Mouse (Mus musculus): ENCODE measurements around the gene Samd15.
"Not testable (repeated sequence)": the region's sequence is repeated elsewhere in the genome, so short reads cannot be mapped to it uniquely, and the experiment has no call there.

Gene Samd15

DNA sequence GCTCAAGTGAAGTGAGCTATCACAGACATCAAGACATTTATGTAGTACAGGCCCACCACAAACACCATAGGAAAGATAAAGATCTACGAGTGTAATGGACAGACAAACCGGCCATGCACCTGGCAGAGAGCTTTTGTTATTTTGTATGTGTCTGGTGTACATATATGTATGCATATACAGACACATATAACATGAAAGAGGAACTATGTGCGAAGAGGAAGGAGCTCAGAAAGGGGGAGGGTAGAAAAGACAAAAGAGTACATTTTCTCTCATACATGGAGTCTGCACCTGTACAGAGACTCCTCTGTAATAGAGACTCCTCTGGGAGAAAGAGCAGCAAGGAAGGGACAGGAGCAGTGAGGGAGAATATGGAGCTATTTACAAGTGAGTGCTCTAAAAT is 6.5 kb upstream of the Samd15 start:
- Histone ChIP-seq H3K36me3 (ENCODE audit: insufficient read depth, low read length) (no peaks in the 10 kb centered on the region), H3K4me3 (replicated peaks; ENCODE audit: low read length) (no peak overlapping the region), H3K27me3 (ENCODE audit: insufficient read depth, low read length) (0 out of 2 replicates have a peak, but pooled peaks cover 1% of the 10 kb centered on the region), H3K9me3 (ENCODE audit: low read length) (no peaks in the 10 kb centered on the region), H3K4me1 (replicated peaks; ENCODE audit: low read depth, low read length) (peaks cover 31% of the 10 kb centered on the region)
- TF ChIP-seq CTCF (conservative IDR thresholded peaks at IDR 0.05; ENCODE audit: low read length): no peak
- no peak for TF ChIP-seq POU5F1 (IDR thresholded peaks at IDR 0.05; ENCODE audit: borderline replicate concordance, low read length)
- TF ChIP-seq NANOG (IDR thresholded peaks at IDR 0.05; ENCODE audit: borderline replicate concordance, low read length): no peak

DNA sequence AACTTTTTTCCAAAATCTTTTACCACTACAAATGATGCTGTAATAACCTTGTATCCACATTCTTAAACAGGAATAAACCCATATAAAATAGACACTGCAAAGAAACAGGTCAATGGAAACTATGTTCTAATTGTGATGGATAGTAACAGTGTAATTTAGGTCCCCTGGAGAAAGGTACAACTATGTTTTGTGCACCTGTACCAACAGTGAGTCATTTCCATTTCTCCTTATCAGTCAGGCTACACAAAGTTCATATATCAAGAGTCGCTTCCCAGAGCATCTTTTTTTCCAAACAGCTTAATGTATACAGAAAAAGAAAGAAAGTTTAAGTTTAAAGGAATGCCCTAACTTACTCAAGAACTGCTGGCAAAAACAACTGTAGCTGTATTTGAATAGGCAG is 4.5 kb upstream of the Samd15 start:
- Histone ChIP-seq H3K9me3 (ENCODE audit: low read length) (no peaks in the 10 kb centered on the region), H3K27me3 (ENCODE audit: insufficient read depth, low read length) (peaks cover 4% of the 10 kb centered on the region; the same call in 1 of the 2 replicates), H3K4me1 (replicated peaks; ENCODE audit: low read depth, low read length) (peaks cover 34% of the 10 kb centered on the region), H3K4me3 (replicated peaks; ENCODE audit: low read length) (no peak overlapping the region), H3K36me3 (ENCODE audit: insufficient read depth, low read length) (no peaks in the 10 kb centered on the region)
- TF ChIP-seq POU5F1 (IDR thresholded peaks at IDR 0.05; ENCODE audit: borderline replicate concordance, low read length) (no peak), NANOG (IDR thresholded peaks at IDR 0.05; ENCODE audit: borderline replicate concordance, low read length) (no peak), CTCF (conservative IDR thresholded peaks at IDR 0.05; ENCODE audit: low read length) (no peak)

DNA sequence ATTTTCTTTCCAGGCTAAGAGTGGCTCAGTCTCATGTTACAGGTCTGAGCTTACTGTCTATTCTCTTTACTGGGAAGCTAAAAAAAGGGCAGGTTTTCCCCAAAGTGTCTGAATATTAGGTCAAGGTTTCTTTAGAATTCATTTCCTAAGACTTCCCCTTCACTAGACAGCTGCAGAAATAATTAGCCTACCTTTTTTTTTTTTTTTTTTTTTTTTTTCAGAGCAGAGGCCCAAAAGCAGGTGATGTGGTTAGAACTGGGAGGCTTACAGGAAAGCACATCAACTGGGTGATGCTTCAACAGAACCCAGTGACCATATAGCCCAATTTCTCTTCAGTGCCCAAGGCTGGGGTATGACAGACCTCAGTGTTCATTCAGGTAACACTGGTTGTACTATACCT is 3.2 kb upstream of the Samd15 start:
- TF ChIP-seq CTCF (conservative IDR thresholded peaks at IDR 0.05; ENCODE audit: low read length) (no peak), POU5F1 (IDR thresholded peaks at IDR 0.05; ENCODE audit: borderline replicate concordance, low read length) (no peak)
- Histone ChIP-seq H3K4me1 (replicated peaks; ENCODE audit: low read depth, low read length) (peaks cover 38% of the 10 kb centered on the region), H3K36me3 (ENCODE audit: insufficient read depth, low read length) (no peaks in the 10 kb centered on the region), H3K27me3 (ENCODE audit: insufficient read depth, low read length) (peaks cover 4% of the 10 kb centered on the region; the same call in 1 of the 2 replicates), H3K9me3 (ENCODE audit: low read length) (no peaks in the 10 kb centered on the region), H3K4me3 (replicated peaks; ENCODE audit: low read length) (no peak overlapping the region)

DNA sequence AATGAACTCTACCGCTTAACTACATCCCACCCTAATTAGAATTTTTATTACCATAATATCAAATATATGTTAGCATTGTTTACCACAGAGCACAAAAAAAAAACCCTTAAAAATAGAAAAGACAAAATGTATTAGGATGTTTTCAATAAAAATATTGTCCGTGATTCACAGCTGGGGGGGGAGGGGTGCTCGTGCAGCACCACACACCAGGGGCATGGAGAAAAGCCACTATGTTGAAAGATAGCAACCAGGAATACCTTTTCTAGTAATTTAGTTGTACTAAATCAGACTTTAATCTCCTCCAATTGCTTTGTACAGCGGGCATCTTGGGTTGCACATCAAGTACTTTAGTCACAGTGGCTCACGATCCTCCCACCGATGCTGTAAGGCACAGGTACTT is 731 bp upstream of the Samd15 start:
- TF ChIP-seq CTCF (conservative IDR thresholded peaks at IDR 0.05; ENCODE audit: low read length) (no peak), NANOG (IDR thresholded peaks at IDR 0.05; ENCODE audit: borderline replicate concordance, low read length) (no peak), POU5F1 (IDR thresholded peaks at IDR 0.05; ENCODE audit: borderline replicate concordance, low read length) (no peak)

DNA sequence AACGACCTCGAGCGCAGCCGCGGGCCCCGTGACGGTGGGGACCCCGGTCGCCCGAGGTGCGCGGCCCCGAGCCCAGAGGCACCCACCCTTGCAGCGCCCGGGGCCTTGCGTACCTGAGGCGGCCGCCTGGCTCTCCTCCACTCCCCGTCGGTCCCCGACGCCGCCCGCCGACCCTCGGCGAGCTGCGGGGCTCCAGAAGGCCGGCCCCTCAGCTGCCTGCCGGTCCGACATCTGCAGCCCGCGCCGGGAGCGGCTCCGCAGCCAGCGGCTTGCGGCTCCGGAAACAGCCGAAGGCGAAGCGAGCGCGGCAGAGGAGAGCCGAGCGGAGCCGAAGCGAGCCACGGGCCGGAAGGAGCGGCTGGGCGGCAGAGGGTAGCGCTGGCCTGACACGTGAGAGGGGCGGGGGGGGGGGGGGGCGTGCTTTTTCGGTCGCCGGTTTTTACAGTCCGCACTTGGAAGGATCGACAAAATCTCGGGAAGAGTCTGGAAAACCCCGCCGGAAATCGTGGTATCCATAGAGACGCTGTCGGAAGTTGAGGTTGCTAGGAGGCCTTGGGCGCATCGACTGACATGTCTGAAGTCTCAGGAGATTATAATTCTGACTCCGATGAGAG is 557 bp downstream of the Samd15 start, which contains the start of gene Tmed8:
Gene Tmed8, minus strand, starts transcription at position 482 of the 614 bp plus-strand sequence.
- Histone ChIP-seq H3K4me1 (replicated peaks; ENCODE audit: low read depth, low read length) (peaks cover 25% of the 10 kb centered on the region), H3K36me3 (ENCODE audit: insufficient read depth, low read length) (no peaks in the 10 kb centered on the region), H3K4me3 (replicated peaks; ENCODE audit: low read length) (peak within 1 kb of the TSS; percentile 93), H3K9me3 (ENCODE audit: low read length) (no peaks in the 10 kb centered on the region), H3K27me3 (ENCODE audit: insufficient read depth, low read length) (peaks cover 4% of the 10 kb centered on the region; the same call in 1 of the 2 replicates)
- TF ChIP-seq NANOG (IDR thresholded peaks at IDR 0.05; ENCODE audit: borderline replicate concordance, low read length): no peak
- no peak for TF ChIP-seq CTCF (conservative IDR thresholded peaks at IDR 0.05; ENCODE audit: low read length)
- no peak for TF ChIP-seq POU5F1 (IDR thresholded peaks at IDR 0.05; ENCODE audit: borderline replicate concordance, low read length)

More for the DNA sequence above, 731 bp upstream of the Samd15 start:
- Histone ChIP-seq H3K4me3 (replicated peaks; ENCODE audit: low read length) (peak overlapping the region; percentile 93), H3K27me3 (ENCODE audit: insufficient read depth, low read length) (peaks cover 4% of the 10 kb centered on the region; the same call in 1 of the 2 replicates), H3K9me3 (ENCODE audit: low read length) (no peaks in the 10 kb centered on the region), H3K4me1 (replicated peaks; ENCODE audit: low read depth, low read length) (peaks cover 25% of the 10 kb centered on the region), H3K36me3 (ENCODE audit: insufficient read depth, low read length) (no peaks in the 10 kb centered on the region)

DNA sequence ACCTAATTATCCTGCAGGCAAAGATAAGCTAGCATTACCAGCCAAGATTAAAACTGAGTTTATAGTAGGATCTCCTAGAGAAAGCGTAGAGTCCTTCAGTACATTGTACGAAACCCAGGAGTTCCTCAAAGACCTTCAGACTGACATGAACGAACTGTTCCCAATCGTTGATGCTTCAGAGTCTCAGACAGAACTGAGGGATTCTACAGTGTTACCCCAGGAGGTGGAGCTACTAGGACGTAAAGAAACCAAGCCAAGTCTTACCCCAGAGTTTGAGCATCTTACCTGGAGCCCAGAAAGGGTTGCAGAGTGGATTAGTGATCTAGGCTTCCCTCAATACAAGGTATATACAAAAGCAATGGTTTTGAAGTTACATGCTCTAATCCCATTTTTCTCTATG is 2.2 kb downstream of the Samd15 start:
- no peak for TF ChIP-seq POU5F1 (IDR thresholded peaks at IDR 0.05; ENCODE audit: borderline replicate concordance, low read length)
- TF ChIP-seq NANOG (IDR thresholded peaks at IDR 0.05; ENCODE audit: borderline replicate concordance, low read length): no peak
- TF ChIP-seq CTCF (conservative IDR thresholded peaks at IDR 0.05; ENCODE audit: low read length): no peak
- peaks cover 36% of the 10 kb centered on the region for H3K4me1 ChIP-seq (replicated peaks; ENCODE audit: low read depth, low read length)
- peaks cover 3% of the 10 kb centered on the region; the same call in 1 of the 2 replicates for H3K9me3 ChIP-seq (ENCODE audit: low read length)
- no peak overlapping the region for H3K4me3 ChIP-seq (replicated peaks; ENCODE audit: low read length)
- no peaks in the 10 kb centered on the region for H3K36me3 ChIP-seq (ENCODE audit: insufficient read depth, low read length)
- H3K27me3 ChIP-seq (ENCODE audit: insufficient read depth, low read length): peaks cover 4% of the 10 kb centered on the region; the same call in 1 of the 2 replicates

DNA sequence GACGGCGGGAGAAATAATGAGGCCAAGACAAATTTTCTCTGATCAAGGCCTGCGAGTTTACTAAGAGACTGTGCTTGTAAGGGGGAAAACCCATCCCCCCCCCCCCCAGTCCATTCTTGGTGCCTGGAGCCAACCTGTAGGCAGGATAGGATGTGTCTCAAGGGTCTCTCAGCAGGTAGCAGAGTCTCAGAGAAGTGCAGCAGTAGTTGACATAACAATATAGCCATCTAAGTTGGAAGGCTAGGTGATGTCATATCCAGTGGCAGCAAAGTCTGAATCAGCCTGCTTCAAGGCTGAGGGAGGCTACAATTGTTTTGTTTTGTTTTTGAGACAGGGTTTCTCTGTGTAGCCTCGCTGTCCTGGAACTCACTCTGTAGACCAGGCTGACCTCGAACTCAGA is 6.3 kb downstream of the Samd15 start:
- TF ChIP-seq NANOG (IDR thresholded peaks at IDR 0.05; ENCODE audit: borderline replicate concordance, low read length): peak; percentile 64; the same call in 1 of the 2 replicates
- H3K36me3 ChIP-seq (ENCODE audit: insufficient read depth, low read length); H3K27me3 ChIP-seq (ENCODE audit: insufficient read depth, low read length); H3K4me3 ChIP-seq (replicated peaks; ENCODE audit: low read length); H3K9me3 ChIP-seq (ENCODE audit: low read length): not testable (repeated sequence)
- peaks cover 22% of the 10 kb centered on the region for H3K4me1 ChIP-seq (replicated peaks; ENCODE audit: low read depth, low read length)

DNA sequence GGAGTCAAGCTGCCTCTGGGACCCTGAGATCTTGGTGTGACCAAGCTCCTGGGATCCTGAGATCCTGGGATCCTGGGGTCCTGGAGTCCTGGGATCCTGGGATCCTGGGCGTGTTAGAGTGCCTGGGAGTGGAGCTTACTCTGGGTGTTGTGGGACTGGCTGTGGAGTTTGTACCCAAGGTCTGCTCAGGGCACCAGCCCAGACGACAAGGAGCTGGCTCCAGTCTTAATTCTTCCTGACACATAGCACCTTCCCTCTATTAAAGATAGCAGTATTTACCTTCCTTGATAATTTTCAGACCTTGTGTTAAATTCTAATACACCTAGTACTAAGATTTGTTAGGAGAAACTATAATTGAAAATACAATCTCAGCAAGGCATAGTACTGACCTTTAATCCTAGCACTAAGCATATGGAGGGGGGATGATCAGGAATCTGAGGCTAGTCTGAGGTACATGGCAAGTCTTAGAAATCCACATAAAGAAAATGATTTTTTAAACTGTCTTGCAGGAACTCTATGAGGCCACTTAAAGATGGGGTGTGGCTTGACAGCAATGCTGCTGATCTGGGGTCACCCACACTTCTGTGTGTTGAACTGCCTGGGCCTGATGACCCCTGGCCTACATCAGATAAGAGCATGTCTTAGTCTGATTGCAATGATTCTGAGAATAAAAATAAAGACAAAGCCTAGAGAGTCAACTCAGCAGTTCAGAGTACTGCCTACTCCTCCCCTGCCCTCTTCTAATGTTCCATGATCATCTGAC is 13.5 kb downstream of the Samd15 start:
- no peak for TF ChIP-seq POU5F1 (IDR thresholded peaks at IDR 0.05; ENCODE audit: borderline replicate concordance, low read length)
- no peak for TF ChIP-seq CTCF (conservative IDR thresholded peaks at IDR 0.05; ENCODE audit: low read length)
- TF ChIP-seq NANOG (IDR thresholded peaks at IDR 0.05; ENCODE audit: borderline replicate concordance, low read length): no peak
- no peaks in the 10 kb centered on the region for H3K9me3 ChIP-seq (ENCODE audit: low read length)
- H3K27me3 ChIP-seq (ENCODE audit: insufficient read depth, low read length): no peaks in the 10 kb centered on the region
- H3K4me3 ChIP-seq (replicated peaks; ENCODE audit: low read length): no peak overlapping the region
- no peaks in the 10 kb centered on the region for H3K36me3 ChIP-seq (ENCODE audit: insufficient read depth, low read length)
- H3K4me1 ChIP-seq (replicated peaks; ENCODE audit: low read depth, low read length): no peaks in the 10 kb centered on the region
